Mouse (Mus musculus) urinary bladder, adult 18-20 months (tissue): ENCODE data around the gene Myom1.

Experiments
- DNase-seq, 2 experiments: peaks; one replicate each; pipeline ENCODE4 v3.0.0; 2022; ENCODE audit warnings: low spot score in 2 of 2, mixed read lengths in 2 of 2

Myom1 gene

DNA sequence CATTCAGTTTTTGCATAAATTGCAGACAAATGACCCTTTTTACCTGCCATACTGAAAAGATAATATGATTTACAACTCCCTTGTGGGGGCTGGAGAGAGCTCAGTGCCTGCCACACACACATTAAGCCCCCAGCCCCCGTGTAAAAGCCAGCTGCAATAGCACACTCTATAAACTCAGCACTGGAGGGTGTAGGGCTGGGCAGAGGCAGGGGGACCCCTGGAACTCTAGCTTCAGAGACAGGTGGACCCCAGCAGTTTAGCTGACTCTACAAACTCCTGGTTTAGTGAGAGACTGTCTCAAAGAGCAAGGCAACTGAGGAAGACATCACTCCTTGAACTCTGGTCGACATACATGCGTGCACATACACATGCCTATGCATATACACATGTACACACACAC lies 55.3 kb downstream of the Myom1 start:
- DNase-seq = no peak

DNA sequence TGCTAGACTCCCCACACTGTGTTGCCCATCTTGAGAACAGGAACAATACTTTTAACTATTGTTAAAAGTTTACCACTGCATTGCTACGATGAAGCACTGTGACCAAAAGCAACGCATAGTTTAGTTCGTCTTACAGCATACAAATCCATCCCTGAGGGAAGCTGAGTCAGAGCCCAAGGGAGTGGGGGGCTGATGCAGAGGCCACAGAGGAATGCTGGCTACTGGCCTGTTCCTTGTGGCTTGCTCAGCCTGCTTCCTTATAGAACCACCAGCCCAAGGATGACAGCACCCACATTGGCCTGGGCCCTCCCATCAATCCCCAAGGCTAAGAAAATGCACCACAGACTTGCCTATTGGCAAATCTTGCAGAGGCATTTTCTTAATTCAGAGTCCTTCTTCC lies 56.8 kb downstream of the Myom1 start:
- DNase-seq = no peak

DNA sequence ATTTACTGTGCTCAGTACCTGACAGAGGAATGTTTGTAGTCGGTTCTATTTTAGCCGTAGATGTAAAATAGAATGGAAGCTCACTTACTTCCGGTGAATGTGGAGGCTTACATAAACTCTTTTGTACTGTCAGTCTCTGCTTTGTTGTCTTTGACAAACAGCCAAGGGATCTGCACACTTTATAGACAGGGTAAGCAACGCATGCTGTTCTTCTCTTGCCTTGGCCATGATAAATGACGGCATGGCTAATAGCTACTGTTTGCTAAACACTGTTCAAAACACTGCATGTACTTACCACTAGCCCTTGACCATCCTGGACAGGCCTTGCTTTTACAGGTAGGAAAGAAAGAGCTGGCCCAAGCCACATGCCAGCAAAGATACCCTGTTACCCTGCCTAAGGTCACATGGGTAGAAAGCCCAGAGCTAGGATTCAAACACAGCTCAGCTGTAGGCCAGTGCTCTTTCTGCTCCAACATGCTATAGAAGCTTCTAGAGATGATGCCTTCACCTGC lies 59.7 kb downstream of the Myom1 start:
- DNase-seq = no peak

DNA sequence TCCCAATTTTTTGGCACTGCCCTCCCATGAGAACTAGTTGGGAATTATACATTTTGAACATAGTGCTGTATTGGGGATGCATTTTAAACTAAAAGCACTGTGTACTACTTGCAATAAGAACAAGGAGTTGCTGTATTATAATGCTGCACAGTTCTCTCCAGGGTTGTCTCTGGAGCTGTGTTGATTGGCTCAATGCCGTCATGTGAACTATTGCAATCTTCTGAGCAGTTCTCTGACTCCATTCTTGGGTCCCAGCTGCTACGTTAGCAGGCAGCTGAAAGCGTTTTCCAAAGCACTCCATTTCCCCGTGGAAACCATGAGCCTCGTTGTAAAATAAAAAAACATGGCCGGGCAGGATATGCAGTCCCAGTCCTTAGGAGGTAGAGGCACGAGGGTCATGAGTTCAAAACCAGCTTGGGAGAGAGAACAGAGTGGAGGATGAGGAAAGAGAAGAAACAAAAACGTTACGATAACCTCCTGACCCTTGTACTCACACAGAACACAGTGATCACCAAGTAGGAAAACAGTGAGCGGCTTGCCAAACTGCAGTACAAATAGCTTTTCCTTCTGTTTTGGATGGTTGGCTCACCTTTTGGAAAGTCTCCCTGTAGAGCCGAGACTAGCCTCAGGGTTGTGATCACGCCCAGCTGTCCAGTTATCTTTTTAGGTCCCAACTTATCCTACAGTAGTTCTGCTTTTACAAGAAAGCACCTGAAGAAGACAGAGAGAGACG lies 60.6 kb downstream of the Myom1 start:
- no peak for DNase-seq

DNA sequence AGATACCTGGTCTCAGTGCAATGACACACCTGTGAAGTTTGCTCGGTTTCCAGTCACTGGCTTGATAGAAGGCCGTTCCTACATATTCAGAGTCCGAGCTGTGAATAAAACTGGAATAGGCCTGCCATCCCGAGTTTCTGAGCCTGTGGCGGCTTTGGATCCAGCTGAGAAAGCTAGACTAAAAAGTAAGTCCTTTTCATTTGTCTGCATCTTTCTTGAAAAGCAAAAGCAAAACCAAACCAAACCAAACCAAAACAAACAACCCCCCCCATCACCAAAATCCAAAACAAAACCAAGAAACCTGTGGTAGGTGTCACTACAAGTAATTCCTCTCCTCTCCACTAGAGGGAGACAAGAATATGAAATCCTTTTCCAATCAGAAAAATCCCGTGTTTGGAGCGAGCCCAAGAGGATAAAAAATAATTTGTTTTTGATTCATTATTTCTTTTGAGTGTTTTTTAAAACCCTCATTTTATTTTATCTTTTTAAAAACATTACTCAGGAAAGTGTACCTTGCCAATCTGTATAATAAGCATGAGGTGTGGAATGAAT lies 62.1 kb downstream of the Myom1 start:
- DNase-seq = no peak

DNA sequence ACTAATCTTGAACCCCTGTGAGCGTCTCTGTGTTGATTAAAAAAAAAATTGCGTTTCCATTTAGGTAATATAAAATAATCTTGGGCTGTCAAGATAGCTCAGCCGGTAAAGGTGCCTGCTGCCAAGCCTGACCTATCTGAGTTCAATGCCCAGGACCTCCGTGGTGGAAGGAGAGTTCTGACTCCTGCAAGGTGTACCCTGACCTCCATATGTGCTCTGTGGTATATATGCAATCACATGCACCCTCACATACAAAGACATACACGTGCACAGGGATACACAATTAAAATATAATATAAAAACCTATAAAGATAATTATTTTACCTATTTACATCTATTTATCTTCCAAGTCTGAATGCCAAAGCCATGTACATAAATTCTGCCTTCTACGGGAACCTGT lies 62.7 kb downstream of the Myom1 start:
- no peak for DNase-seq

DNA sequence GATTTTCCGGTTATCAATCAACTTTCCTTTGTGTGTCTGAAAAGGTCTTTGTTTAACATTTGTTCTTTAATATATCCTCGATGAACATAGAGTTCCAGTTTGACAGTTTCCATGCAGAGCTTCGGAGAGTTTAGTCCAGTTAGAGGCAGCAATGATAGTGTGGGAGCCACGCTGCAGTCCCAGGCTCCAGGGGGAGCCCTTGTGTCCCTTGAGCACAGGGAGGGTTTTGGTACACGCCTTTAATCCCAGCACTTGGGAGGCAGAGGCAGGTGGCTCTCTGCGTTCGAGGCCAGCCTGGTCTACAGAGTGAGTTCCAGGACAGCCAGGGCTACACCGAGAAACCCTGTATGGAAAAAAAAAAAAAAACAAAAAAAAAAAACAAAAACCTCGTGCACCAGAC lies 66.7 kb downstream of the Myom1 start:
- no peak for DNase-seq

DNA sequence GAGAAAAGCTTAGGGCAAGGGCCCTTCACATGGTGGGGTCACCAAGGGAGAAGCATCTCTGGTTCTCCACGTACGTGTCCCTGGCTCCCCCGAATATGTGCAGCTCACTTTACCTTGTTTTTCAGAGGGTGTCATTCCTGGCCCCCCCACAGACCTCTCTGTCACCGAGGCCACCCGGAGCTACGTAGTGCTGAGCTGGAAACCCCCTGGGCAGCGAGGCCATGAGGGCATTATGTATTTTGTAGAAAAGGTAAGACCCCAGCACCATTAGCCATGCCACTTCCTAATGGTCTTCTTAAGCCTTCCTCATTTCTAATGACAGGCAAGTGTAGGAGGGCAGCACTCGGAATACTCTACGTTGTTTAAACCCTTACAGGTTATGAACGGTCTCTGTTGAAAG lies 69.5 kb downstream of the Myom1 start:
- no peak for DNase-seq

DNA sequence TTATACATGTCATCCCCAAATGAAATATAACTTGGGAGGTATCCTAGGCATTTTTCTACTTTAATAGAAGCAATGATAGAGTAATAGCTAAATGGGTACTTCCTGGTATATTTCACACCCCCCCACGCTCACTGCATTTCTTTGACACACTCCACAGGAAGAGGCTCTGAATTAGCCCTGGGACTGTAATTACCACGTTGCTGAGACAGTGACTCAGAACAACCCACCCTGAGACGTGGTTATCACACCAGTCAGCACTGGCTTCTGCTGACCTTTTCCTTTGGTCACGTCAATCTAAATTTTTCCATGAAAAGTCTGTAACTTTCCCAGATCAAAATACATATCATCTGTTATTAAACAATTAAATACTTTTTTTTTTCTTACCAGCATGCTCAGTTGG lies 72.0 kb downstream of the Myom1 start:
- no peak for DNase-seq

DNA sequence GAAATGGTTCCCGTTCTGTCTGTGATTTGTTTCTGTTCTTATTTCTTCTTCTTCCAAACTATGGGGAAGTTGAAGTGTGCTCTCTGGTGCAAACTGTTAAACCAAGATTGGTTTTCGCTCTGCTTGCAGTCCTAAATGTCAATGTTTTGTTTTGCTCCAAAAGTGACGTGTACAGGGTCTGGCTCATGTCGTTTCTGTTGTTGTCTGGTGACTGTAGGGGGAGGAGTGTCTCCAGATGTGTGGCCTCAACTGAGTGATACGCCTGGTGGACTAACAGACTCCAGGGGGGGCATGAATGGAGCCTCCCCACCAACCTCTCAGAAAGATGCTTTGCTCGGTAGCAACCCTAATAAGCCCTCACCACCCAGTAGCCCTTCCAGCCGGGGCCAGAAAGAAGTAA lies 79.6 kb downstream of the Myom1 start:
- DNase-seq = no peak

DNA sequence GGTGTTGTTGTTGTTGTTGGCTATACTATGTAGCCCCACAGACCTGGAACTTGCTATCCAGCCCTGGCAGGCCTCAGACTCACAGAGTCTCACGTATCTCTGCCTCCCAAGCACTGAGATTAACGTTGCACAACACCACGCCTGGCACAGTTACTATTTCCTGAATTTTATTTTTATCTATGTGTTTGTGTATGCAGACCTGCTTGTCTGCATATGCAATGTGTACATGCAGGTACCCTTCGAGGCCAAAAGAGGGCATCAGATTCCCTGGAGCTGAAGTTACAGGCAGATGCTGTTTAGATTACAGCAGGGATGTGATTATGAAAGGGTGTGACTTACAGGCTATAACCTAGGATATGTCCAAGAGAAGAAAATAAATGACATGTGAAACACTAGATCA lies 84.5 kb downstream of the Myom1 start:
- no peak for DNase-seq

DNA sequence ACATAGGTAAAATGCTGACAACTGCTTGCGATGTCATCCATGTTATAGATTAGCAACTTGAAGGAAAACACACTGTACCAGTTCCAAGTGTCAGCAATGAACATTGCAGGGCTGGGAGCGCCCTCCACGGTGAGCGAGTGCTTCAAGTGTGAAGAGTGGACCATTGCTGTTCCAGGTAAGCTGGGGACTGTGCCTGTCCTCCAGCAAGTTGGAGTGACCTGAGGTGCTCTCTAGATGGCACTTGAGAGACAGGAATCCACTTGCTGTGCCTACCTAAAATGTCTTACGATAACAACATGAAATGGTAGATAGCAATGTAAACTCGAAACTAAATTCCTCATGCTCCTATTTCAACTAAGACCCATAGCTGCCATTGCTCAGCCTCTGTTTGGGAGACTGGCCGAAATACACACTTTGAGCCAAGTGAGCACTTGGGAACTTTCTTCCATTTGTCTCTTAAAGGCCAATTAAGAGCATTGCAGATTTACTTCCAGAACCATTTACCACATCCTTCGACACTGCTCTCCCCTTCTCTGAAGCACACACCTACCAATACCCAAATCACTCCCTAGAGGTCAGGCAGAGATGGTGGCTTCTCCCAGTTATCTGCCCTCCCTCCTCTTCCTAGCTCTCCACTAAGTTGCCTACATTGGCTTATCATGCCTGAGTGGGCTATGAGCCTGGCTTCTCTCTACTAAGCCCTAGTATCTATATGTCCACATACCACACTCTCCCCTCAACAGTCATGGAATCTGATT lies 85.1 kb downstream of the Myom1 start:
- no peak for DNase-seq

DNA sequence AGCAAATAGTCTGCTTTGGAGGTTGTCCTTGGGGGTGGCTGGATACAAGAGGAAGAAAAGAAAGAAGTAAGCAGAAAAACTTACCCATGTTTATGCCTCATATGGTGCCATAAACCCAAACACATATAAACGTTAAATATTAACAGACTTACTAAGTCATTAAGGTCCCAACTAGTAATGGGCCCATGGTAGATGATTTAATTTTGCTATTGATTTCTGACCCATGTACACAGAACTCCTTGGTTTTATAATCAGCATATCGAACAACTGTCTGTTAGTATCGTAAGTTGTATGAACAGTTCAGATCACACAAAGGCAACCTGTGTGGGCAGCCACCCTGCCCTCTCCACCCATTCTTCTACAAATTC lies 85.7 kb downstream of the Myom1 start:
- no peak for DNase-seq

DNA sequence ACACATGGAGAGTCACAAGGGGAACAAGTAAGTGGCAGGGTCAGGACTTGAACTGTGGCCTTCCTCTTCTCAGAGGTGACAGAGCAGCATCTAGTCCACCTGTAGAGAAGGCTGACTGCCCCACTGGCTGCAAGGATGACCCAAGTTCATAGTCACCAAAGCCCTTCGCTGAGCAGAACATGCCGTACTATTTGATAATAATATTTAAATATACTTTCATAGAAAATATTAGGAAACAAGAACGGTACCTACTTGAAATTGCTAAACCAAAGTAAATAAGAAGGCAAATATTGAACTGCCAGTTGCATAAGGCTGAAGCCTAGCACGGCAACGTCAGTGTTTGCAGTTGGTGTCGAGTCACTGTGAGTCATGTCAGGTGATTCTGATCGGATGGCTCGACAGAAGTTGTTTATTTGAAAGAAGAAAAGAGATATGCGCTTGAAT lies 86.6 kb downstream of the Myom1 start:
- DNase-seq = peak; percentile 21 to 66

DNA sequence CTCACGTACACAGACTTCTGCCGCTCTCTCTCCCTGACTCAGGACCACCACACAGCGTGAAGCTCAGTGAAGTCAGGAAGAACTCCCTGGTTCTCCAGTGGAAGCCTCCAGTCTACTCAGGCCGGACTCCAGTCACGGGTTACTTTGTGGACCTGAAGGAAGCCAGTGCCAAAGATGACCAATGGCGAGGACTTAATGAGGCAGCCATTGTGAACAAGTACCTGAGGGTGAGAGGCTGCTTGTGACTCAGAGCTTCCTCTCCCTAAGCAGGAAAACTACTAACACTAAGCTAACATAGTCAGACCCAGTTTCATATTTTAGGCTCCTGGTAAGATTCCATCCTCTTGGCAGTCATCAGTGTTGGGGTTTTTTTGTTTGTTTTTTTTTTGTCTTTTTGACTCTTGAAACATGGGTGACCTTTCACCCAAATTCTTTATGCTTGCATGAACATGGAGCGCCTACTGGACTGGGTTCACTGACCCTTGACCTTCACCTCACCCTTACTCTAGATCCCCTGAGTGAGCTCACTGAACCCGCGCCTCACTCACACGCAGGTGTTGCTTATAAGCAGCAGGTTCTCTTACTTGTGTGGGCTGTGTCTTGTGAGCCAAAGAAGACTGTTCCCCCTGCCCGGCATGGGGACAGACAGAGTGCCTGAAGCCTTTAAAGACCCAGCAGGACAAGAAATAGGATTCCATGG lies 87.5 kb downstream of the Myom1 start:
- DNase-seq = peak in 1 of 2 experiments; percentile 15

DNA sequence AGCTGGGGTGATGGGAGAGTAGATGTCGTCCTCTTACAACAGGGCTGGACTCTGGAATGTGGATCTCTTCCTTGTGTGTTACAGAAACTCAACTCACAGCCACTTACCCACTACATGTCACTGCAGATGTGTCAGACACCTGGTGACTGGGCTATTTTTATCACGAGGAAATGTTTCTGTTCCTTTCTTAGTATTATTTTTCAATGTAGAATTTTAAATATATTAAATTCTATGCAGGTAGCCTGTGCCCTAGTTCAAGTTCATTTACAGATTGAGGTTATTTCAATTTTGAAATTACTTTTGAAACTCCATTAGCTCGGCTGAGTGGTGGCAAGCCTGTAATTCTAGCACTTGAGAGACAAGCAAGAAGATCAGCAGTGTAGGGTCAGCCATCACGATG lies 88.6 kb downstream of the Myom1 start:
- DNase-seq = no peak

DNA sequence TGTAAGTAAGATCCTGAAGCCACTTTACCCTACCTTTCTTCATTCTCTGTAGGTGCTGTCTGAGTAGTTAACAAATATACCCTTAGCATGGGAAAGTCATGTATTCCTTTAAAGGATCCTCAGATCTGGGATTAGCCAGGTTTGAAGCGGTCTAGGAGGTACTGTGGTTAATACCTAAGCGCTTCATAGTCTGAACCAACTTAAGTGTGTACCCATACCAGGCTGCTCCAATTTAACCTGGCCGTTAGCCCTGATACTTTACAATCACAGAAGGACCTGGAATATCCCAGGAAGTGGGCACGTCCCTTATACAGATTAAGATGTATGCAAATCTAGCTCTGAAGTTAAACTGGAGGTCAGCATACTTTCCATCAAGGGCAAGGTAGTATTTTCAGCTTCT lies 89.9 kb downstream of the Myom1 start:
- DNase-seq = no peak

DNA sequence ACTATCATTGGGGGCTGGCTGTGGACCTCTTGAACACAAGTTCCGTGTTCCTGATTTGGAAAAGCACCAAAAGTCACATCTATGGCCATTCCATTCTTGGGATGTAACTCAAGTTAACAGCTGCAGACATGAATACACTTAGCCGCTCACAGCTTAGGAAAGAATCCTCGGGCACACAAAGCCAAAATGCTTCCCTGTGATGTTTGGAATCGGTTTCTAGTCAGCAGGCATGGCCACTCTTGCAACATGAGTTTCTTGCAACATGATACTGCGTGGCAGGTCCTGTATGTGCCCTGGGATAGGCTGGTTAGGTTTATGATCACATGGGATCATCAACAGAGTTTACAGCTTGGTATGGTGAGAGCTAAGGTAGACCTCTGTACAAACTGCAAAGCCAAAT lies 91.4 kb downstream of the Myom1 start:
- no peak for DNase-seq

DNA sequence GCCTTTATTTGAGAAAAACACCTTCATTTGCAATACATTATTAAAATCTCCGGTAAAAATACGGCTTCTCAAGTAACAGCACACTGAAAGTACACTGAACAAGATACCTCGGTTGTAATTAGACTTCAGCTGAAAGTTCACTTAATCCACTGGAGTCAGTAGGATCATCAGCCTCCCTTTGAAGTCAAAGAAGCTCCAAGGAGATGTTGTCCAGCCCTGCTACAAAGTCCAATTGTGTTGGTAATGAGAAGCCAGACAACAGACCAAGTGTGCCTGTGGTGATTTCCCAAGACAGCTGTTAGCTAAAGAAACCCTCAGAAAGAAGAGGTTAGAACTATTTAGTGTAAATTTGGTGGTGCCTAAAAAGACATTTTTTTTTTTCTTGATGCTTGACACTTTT lies 92.0 kb downstream of the Myom1 start:
- DNase-seq = no peak

DNA sequence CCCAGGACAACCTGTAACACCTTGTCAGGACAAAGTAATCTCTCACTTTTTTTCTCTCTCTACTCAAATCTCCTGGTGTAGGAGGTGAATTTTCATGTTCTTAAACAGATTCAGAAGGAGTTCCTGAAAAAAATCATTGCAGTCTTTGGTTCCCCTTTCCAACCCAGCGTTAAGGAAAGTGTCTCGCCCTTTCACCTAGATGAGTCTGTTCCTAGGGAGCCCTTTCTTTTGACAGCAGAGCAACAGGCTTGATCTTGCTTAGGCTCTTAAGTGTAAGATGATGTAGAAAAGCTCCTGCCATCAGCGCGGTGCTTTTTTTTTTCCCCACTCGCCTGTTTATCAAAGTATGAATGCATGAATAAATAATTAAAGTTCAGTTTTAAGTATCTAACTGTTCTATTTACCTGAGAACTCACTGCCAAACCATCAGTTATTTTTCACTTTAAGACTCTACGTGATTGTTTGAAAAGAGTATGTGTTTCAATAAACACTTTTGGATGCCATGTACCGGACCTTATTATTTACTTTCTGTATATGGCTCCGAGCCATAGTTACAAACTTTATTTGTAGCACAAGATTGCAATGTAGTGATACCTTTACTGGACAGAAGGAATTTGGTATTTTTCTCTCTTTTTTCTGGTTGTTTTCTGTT lies 94.2 kb downstream of the Myom1 start:
- no peak for DNase-seq

DNA sequence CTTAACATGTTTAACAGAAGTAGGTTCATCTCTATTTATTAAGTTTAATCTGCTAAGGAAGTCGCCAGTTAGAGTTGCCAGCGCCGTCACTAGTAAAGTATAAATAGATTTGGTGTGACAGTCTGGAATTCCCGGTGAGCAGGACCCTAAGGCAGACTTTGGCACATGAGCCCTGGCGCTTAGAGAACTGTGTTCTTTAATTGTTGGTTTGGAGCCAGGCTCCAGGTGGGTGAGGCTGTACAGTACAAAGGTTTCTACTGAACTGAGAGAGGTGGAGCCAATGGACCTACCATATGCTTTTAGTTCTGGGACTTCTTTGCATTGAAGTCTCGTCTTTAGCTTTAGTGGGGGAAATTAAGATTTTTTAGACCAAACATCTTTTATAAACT lies 94.8 kb downstream of the Myom1 start:
- no peak for DNase-seq

DNA sequence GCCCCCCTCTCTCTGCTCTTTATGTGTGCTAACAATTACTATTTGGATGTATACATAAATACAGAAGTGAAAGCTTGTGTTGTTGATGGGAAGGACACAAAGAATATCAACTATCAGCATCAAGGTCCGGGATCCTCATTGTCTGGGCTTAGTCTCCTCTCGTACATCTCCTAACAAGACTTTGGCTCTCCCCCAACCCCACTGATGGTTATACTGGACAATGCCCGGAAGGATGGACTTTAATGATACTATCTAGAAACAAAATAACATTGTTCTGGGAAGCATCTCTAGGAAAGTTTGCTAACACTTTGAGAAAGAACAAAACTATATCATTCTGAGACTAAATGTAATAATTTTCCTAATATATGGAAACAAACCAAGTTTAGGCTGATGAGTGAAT lies 96.2 kb downstream of the Myom1 start:
- no peak for DNase-seq
